Mouse (Mus musculus): ENCODE results near the gene Kif23. TPM values are rescaled to one million over a fixed set of nuclear protein-coding genes. Genes with fewer than 3 reads are reported as not detected.

Kif23 gene
- polyA plus RNA-seq, 1 experiment from 2014 or later, result 75.6 TPM

- Histone ChIP-seq H3K9me3 (replicated peaks) (no peaks in the 10 kb centered on the region), H3K36me3 (peaks cover 24% of the 10 kb centered on the region), H3K4me1 (peaks cover 8% of the 10 kb centered on the region), H3K27ac (no peak overlapping the region), H3K4me2 (replicated peaks) (no peak overlapping the region), H3K9ac (no peak overlapping the region), H3K4me3 (no peak overlapping the region), H3K27me3 (no peaks in the 10 kb centered on the region)
- ATAC-seq (ENCODE audit: low FRiP score), result no peak
- WGBS, result 80% methylated on average over 1 of the region's 1 CpGs
Measured at GRCm38 (mm10) chr9:61909633-61910032, 36.9 kb downstream of the Kif23 start.

- H3K4me3 ChIP-seq, result no peak overlapping the region
- ATAC-seq (ENCODE audit: low FRiP score), result no peak
- peaks cover 24% of the 10 kb centered on the region for H3K36me3 ChIP-seq
- H3K27ac ChIP-seq, result no peak overlapping the region
- H3K4me2 ChIP-seq (replicated peaks), result no peak overlapping the region
- H3K9me3 ChIP-seq (replicated peaks), result no peaks in the 10 kb centered on the region
- peaks cover 13% of the 10 kb centered on the region for H3K4me1 ChIP-seq
- no peak overlapping the region for H3K9ac ChIP-seq
- H3K27me3 ChIP-seq, result no peaks in the 10 kb centered on the region; the same call in 1 of the 2 replicates
- 87% methylated on average over 11 of the region's 11 CpGs for WGBS
Measured at GRCm38 (mm10) chr9:61908832-61909407, 37.7 kb downstream of the Kif23 start.

- H3K27ac ChIP-seq, result no peak overlapping the region
Measured at GRCm38 (mm10) chr9:61908341-61908740, 38.2 kb downstream of the Kif23 start.

GRCm38 (mm10) chr9:61907621-61908295 lies 38.8 kb downstream of the Kif23 start:
- Histone ChIP-seq H3K9ac (no peak overlapping the region), H3K27me3 (no peaks in the 10 kb centered on the region; the same call in 1 of the 2 replicates), H3K4me2 (replicated peaks) (no peak overlapping the region), H3K27ac (no peak overlapping the region), H3K9me3 (replicated peaks) (no peaks in the 10 kb centered on the region), H3K36me3 (peaks cover 20% of the 10 kb centered on the region), H3K4me3 (no peak overlapping the region), H3K4me1 (peaks cover 12% of the 10 kb centered on the region)
- no peak for ATAC-seq (ENCODE audit: low FRiP score)
- 87% methylated on average over 4 of the region's 4 CpGs for WGBS

More at GRCm38 (mm10) chr9:61908341-61908740, 38.2 kb downstream of the Kif23 start:
- no peak for ATAC-seq (ENCODE audit: low FRiP score)
- 80% methylated on average over 3 of the region's 3 CpGs for WGBS
- Histone ChIP-seq H3K4me2 (replicated peaks) (no peak overlapping the region), H3K4me3 (no peak overlapping the region), H3K9me3 (replicated peaks) (no peaks in the 10 kb centered on the region), H3K4me1 (peaks cover 10% of the 10 kb centered on the region), H3K36me3 (peaks cover 24% of the 10 kb centered on the region), H3K27me3 (no peaks in the 10 kb centered on the region; the same call in 1 of the 2 replicates), H3K9ac (no peak overlapping the region)

GRCm38 (mm10) chr9:61906912-61907311 lies 39.7 kb downstream of the Kif23 start:
- Histone ChIP-seq H3K9me3 (replicated peaks) (no peaks in the 10 kb centered on the region), H3K4me2 (replicated peaks) (no peak overlapping the region), H3K4me3 (no peak overlapping the region), H3K36me3 (peaks cover 11% of the 10 kb centered on the region), H3K27me3 (peaks cover 2% of the 10 kb centered on the region), H3K27ac (no peak overlapping the region), H3K9ac (no peak overlapping the region), H3K4me1 (peaks cover 20% of the 10 kb centered on the region)
- no peak for ATAC-seq (ENCODE audit: low FRiP score)
- WGBS, result 74% methylated on average over 10 of the region's 10 CpGs

DNA sequence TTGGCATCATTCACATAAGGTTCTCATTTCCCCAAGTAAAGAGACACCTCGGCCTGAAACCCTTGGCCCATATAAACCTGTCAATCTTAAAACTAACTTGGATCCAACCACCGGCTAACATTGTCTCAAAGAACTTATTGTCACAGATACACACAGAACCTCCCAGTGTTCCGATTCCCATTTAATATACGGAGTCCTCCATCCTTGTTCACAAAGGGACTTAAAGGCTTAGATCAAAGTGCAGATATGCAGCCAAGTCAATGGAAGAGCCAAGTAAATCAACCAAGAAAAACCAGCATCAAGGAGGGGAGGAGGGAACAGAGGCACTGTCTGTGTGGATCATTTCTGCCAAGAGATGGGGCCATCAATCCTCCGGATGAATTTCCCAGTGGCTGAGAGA lies 41.0 kb downstream of the Kif23 start:
- H3K27me3 ChIP-seq, result peaks cover 12% of the 10 kb centered on the region
- WGBS, result 71% methylated on average over 5 of the region's 5 CpGs
- H3K4me2 ChIP-seq (replicated peaks), result no peak overlapping the region
- no peak overlapping the region for H3K9ac ChIP-seq
- H3K9me3 ChIP-seq (replicated peaks), result no peaks in the 10 kb centered on the region
- no peak overlapping the region for H3K4me3 ChIP-seq
- 0 out of 2 replicates have a peak, but pooled peaks cover 4% of the 10 kb centered on the region for H3K36me3 ChIP-seq
- no peak for ATAC-seq (ENCODE audit: low FRiP score)
- H3K4me1 ChIP-seq, result peaks cover 25% of the 10 kb centered on the region
- no peak overlapping the region for H3K27ac ChIP-seq

DNA sequence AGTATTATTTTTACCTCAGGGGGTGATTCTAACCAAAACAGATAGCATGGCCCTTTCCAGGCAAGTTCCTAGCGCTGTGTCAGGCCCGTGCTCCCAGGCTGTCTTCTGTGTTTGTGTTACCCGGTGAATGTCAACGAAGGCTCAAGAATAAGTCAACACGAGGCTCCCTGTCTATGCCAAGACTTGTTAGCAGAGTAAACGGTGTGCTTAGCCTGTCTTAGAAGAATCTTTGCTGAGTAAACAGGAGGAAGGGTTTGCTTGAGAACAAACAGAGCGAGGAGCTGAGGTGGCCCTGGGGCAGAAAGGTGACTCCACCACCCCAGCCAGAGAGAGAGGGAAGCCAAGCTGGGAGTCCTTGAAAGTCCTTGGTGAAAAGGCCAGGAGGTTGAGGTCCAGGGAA lies 42.4 kb downstream of the Kif23 start:
- Histone ChIP-seq H3K36me3 (0 out of 2 replicates have a peak, but pooled peaks cover 4% of the 10 kb centered on the region), H3K27ac (no peak overlapping the region), H3K4me3 (no peak overlapping the region), H3K4me1 (peaks cover 25% of the 10 kb centered on the region), H3K9ac (no peak overlapping the region), H3K27me3 (peaks cover 17% of the 10 kb centered on the region), H3K9me3 (replicated peaks) (no peaks in the 10 kb centered on the region), H3K4me2 (replicated peaks) (no peak overlapping the region)
- ATAC-seq (ENCODE audit: low FRiP score), result no peak
- 57% methylated on average over 7 of the region's 7 CpGs for WGBS

GRCm38 (mm10) chr9:61902445-61902844 lies 44.1 kb downstream of the Kif23 start:
- H3K9me3 ChIP-seq (replicated peaks), result no peaks in the 10 kb centered on the region
- H3K36me3 ChIP-seq, result no peaks in the 10 kb centered on the region
- no peak overlapping the region for H3K4me3 ChIP-seq
- H3K4me2 ChIP-seq (replicated peaks), result no peak overlapping the region
- H3K9ac ChIP-seq, result no peak overlapping the region
- WGBS, result 55% methylated on average over 9 of the region's 9 CpGs
- H3K27me3 ChIP-seq, result peaks cover 22% of the 10 kb centered on the region
- peaks cover 25% of the 10 kb centered on the region for H3K4me1 ChIP-seq
- 0 out of 2 replicates have a peak, but pooled peaks have one; percentile 33 for ATAC-seq (ENCODE audit: low FRiP score)
- no peak overlapping the region for H3K27ac ChIP-seq

- ATAC-seq (ENCODE audit: low FRiP score), result no peak
- Histone ChIP-seq H3K9me3 (replicated peaks) (no peaks in the 10 kb centered on the region), H3K4me3 (no peak overlapping the region), H3K36me3 (no peaks in the 10 kb centered on the region), H3K27ac (no peak overlapping the region), H3K27me3 (peaks cover 25% of the 10 kb centered on the region), H3K4me1 (peaks cover 25% of the 10 kb centered on the region), H3K4me2 (replicated peaks) (no peak overlapping the region), H3K9ac (no peak overlapping the region)
- 75% methylated on average over 4 of the region's 4 CpGs for WGBS
Measured at GRCm38 (mm10) chr9:61901574-61901973, 45.0 kb downstream of the Kif23 start.

DNA sequence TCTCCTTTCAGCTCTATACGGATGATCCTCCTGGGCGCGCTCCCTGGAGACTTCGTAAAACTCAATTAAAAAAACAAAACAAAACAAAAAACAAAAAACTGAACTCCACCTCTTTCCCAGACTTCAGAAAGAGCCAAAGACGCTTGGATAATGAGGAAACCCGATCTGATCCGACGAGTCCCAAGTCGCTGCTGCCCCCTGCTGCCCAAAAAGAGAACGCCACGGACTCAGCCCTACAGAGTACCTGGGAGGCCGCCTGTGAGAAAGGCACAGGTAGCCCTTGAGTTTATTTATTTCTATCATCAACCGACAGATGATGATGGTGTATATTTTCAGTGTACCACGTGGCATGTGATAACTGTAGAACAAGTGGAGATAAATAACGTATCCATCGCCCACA lies 46.8 kb downstream of the Kif23 start:
- Histone ChIP-seq H3K9ac (no peak overlapping the region), H3K27ac (no peak overlapping the region), H3K27me3 (peaks cover 39% of the 10 kb centered on the region), H3K4me3 (no peak overlapping the region), H3K9me3 (replicated peaks) (no peaks in the 10 kb centered on the region), H3K4me1 (peaks cover 30% of the 10 kb centered on the region), H3K36me3 (no peaks in the 10 kb centered on the region), H3K4me2 (replicated peaks) (peak overlapping the region; percentile 27; the same call in 1 of the 2 replicates)
- WGBS, result 8% methylated on average over 16 of the region's 16 CpGs
- ATAC-seq (ENCODE audit: low FRiP score), result peak; percentile 69

- 7% methylated on average over 8 of the region's 8 CpGs for WGBS
- peaks cover 39% of the 10 kb centered on the region for H3K27me3 ChIP-seq
- no peak for ATAC-seq (ENCODE audit: low FRiP score)
- H3K27ac ChIP-seq, result no peak overlapping the region
- no peak overlapping the region for H3K9ac ChIP-seq
- peaks cover 25% of the 10 kb centered on the region for H3K4me1 ChIP-seq
- no peak overlapping the region for H3K4me2 ChIP-seq (replicated peaks)
- H3K4me3 ChIP-seq, result no peak overlapping the region
- no peaks in the 10 kb centered on the region for H3K36me3 ChIP-seq
- no peaks in the 10 kb centered on the region for H3K9me3 ChIP-seq (replicated peaks)
Measured at GRCm38 (mm10) chr9:61898401-61898800, 48.2 kb downstream of the Kif23 start.

GRCm38 (mm10) chr9:61895014-61895413 lies 51.6 kb downstream of the Kif23 start:
- no peak overlapping the region for H3K4me2 ChIP-seq (replicated peaks)
- ATAC-seq (ENCODE audit: low FRiP score), result no peak
- no peak overlapping the region for H3K9ac ChIP-seq
- H3K27me3 ChIP-seq, result peaks cover 22% of the 10 kb centered on the region
- WGBS, result 74% methylated on average over 8 of the region's 8 CpGs
- H3K36me3 ChIP-seq, result no peaks in the 10 kb centered on the region
- no peaks in the 10 kb centered on the region for H3K9me3 ChIP-seq (replicated peaks)
- peaks cover 9% of the 10 kb centered on the region for H3K4me1 ChIP-seq
- no peak overlapping the region for H3K27ac ChIP-seq
- H3K4me3 ChIP-seq, result no peak overlapping the region

DNA sequence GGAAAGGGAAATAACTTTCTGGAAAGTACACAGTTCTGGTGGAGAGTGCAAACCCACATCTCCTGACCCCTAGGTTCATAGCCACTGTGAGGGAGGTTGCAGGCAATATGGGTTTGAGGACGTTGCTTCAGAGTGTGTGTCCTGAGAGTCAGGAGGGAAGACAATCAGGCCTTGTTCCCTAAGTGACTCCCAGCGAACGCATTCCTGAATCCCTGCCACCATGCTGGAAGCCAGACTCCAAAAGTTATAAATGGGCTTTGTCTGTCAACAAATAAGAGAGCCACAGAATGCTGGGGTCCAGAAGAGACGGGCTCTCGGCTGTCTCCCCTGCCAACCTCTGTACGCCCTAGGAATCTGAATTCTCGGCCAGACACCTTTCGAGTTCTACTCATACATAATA lies 56.7 kb downstream of the Kif23 start:
- WGBS, result 29% methylated on average over 8 of the region's 8 CpGs
- H3K27ac ChIP-seq, result peak overlapping the region; percentile 74

More for the DNA sequence above, 56.7 kb downstream of the Kif23 start:
- H3K9me3 ChIP-seq (replicated peaks), result no peaks in the 10 kb centered on the region
- no peaks in the 10 kb centered on the region for H3K27me3 ChIP-seq
- no peak overlapping the region for H3K9ac ChIP-seq
- ATAC-seq (ENCODE audit: low FRiP score), result 0 out of 2 replicates have a peak, but pooled peaks have one; percentile 35
- no peak overlapping the region for H3K4me3 ChIP-seq
- no peaks in the 10 kb centered on the region for H3K36me3 ChIP-seq
- no peak overlapping the region for H3K4me2 ChIP-seq (replicated peaks)
- H3K4me1 ChIP-seq, result peaks cover 26% of the 10 kb centered on the region

Measured in hindbrain, embryonic 12.5 days (tissue).